Mouse (Mus musculus): ENCODE data around the gene Zfp60.

- TF ChIP-seq POLR2A (IDR thresholded peaks at IDR 0.05; ENCODE audit: low read depth, low read length), result no peak
- TF ChIP-seq CTCF (conservative IDR thresholded peaks at IDR 0.05; ENCODE audit: insufficient read depth, insufficient read length, low read depth, low read length), result peak; percentile 49
These were observed 5.3 kb upstream of the Zfp60 start for GRCm38 (mm10) chr7:27725566-27726538.

Measured in kidney, adult 2 months (tissue).